Mouse (Mus musculus) thymus, adult 2 months (tissue): ENCODE measurements around the gene Tpte. TPM values are rescaled to one million over a fixed set of nuclear protein-coding genes. Genes with fewer than 3 reads are reported as not detected.

Experiments
- DNase-seq: peaks from one replicate; pipeline ENCODE4 v3.0.0; 2021
- H3K27ac ChIP-seq: fragments of 200-500 bp; 2 replicates; pipeline ENCODE4 v1.5.1; 2012; ENCODE audit warnings: low read length, control low read depth; ENCODE audit not compliant: control insufficient read depth, insufficient read depth
- H3K27me3 ChIP-seq: fragments of 200-500 bp; 2 replicates; pipeline ENCODE4 v1.6.1; 2012; ENCODE audit warnings: mild to moderate bottlenecking, low read length, moderate library complexity, mixed read lengths; ENCODE audit not compliant: control insufficient read depth, insufficient read depth
- H3K36me3 ChIP-seq: fragments of 200-500 bp; 2 replicates; pipeline ENCODE4 v1.6.1; 2012; ENCODE audit warnings: mild to moderate bottlenecking, low read length, moderate library complexity; ENCODE audit not compliant: control insufficient read depth, insufficient read depth
- H3K4me1 ChIP-seq: fragments of 200-500 bp; replicated peaks from 2 replicates; pipeline ENCODE4 v1.6.1; 2012; ENCODE audit warnings: low read length; ENCODE audit not compliant: control insufficient read depth, insufficient read depth
- H3K4me3 ChIP-seq: fragments of 200-500 bp; 2 replicates; pipeline ENCODE4 v1.5.1; 2012; ENCODE audit warnings: mild to moderate bottlenecking, low read length, control low read depth, moderate library complexity; ENCODE audit not compliant: control insufficient read depth, insufficient read depth
- CTCF ChIP-seq: fragments of 200-500 bp; IDR thresholded peaks from 2 replicates; pipeline ENCODE4 v1.5.1; 2012; ENCODE audit warnings: mild to moderate bottlenecking, control low read depth, low read length, moderate library complexity, borderline replicate concordance; ENCODE audit not compliant: control insufficient read depth, poor library complexity, insufficient read depth; ENCODE audit errors: extremely low read depth
- POLR2A ChIP-seq: fragments of 200-500 bp; IDR thresholded peaks from 2 replicates; pipeline ENCODE4 v1.6.1; 2012; ENCODE audit warnings: mild to moderate bottlenecking, low read length, control low read depth, moderate library complexity; ENCODE audit not compliant: control insufficient read depth, poor library complexity, insufficient read depth; ENCODE audit errors: extremely low read depth
- WGBS: fragments of 180-500 bp; shearing (Covaris S2); methylation state at CpG from one replicate; pipeline ENCODE4 v1.1.7; 2018; 5-methylcytosine and 5-hydroxymethylcytosine counted together
- polyA plus RNA-seq: library from polyadenylated mRNA; depleted of rRNA; stranded (reverse); fragments of >200 nt; gene quantifications from 2 replicates; pipeline ENCODE4 v1.2.3, GENCODE M21; 2012

Tpte gene
- polyA plus RNA-seq, 1 experiment, result not detected

DNA sequence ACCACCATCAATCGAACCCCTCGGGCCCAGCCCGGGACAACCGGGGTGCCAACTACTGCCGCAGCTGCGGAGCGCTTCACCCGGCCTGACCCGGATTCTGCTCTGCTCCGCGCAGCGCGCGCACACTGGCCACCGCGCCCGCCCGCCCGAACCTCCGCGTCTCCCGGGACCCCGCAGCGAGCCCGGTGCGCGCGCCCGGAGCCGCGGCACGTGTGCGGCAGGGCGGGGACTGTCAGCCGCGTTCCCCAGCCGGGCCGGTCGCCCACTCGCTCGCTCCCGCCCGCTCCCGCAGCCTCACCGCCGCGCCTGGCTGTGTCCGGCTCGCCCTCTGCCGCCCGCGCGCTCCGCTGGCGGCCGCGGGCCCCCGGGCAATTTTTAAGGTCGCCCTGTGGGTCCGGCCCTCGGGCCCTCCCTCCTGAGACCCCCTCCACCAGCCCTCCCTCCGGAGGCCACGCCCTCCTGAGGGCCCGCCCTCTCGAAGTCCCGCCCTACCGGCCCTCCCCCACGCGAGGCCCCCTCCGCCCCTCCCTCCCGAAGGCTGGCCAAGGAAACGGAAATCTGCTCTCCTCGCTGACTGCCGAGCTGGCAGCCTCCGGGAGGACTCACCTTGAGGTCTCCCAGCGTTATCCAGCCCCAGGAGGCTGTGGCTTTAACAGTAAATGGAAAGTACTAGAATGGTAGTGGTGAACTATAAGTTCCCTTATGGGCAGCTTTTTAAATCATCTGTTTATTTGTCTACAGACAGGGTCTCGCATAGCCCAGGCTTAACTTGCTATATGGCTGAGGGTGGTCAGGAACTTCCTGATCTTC, 115.1 kb downstream of the Tpte start, which contains the start of gene Slc25a15:
TSS of gene Slc25a15 (minus strand) at position 456 of the 810 bp plus-strand sequence.
- Histone ChIP-seq H3K36me3 (no peaks in the 10 kb centered on the region), H3K4me3 (peak within 1 kb of the TSS; percentile 80), H3K4me1 (peaks cover 6% of the 10 kb centered on the region; the same call in 1 of the 2 replicates), H3K27me3 (no peaks in the 10 kb centered on the region), H3K27ac (0 out of 2 replicates have a peak within 1 kb of the TSS, but pooled peaks have one; percentile 6)
- peak; percentile 92 for DNase-seq
- TF ChIP-seq CTCF (peak; percentile 58; the same call in 1 of the 2 replicates), POLR2A (peak; percentile 97)
- under 1% methylated on average over 76 of the region's 77 CpGs for WGBS

DNA sequence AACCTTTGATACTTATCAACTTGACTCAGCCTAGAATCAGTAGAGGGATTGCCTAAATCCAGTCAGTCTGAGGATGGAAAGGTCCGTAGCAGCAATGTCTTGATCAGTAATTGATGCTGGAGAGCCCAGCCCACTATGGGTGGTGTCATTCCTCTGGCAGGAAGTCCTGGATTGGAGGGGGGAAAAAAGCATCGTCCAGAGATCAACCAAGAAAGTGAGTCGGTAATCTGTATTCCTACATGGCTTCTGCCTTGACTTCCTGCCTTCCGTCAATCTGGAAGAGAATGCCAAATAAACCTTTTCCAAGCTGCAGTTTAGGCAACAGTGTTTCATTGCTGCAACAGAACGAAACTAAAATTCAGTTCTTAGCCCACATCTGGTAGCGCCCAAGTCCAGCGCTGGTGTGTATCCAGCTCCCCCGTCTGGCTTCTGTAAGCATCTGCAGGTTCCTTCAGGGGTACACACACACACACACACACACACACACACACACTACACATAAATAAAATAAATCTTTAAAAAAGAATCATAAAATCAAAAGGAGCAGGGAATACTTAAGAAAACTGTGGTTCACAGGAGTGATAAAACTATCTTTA, 116.1 kb downstream of the Tpte start:
- 90% methylated on average over 8 of the region's 8 CpGs for WGBS
- Histone ChIP-seq H3K4me1 (peaks cover 6% of the 10 kb centered on the region; the same call in 1 of the 2 replicates), H3K4me3 (no peak overlapping the region), H3K27ac (no peak overlapping the region), H3K36me3 (no peaks in the 10 kb centered on the region), H3K27me3 (no peaks in the 10 kb centered on the region)
- TF ChIP-seq CTCF (no peak), POLR2A (no peak)
- DNase-seq, result no peak

DNA sequence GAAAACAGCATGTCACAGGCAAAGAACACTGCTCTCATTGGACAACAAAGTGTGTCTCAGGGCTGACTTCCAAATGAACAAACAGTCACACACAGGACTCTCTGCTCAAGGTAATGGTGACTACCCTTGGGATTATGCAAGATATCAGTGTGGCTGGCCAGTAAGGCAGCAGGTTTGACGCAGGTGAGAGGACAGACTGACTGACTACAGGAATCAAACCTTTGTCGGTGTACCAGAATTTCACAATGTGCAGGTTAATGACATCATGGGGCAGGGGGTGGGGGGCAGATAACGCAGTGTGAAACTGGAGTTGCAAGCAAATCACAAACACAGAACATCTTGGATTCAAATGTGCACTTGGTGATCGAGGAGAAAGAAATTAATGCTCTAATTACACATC, 117.4 kb downstream of the Tpte start:
- WGBS, result 98% methylated on average over 4 of the region's 4 CpGs
- H3K4me1 ChIP-seq, result peaks cover 6% of the 10 kb centered on the region; the same call in 1 of the 2 replicates
- no peak for DNase-seq
- no peak overlapping the region for H3K27ac ChIP-seq
- no peak for TF ChIP-seq CTCF
- no peak for TF ChIP-seq POLR2A
- no peak overlapping the region for H3K4me3 ChIP-seq
- H3K27me3 ChIP-seq, result no peaks in the 10 kb centered on the region
- H3K36me3 ChIP-seq, result no peaks in the 10 kb centered on the region

DNA sequence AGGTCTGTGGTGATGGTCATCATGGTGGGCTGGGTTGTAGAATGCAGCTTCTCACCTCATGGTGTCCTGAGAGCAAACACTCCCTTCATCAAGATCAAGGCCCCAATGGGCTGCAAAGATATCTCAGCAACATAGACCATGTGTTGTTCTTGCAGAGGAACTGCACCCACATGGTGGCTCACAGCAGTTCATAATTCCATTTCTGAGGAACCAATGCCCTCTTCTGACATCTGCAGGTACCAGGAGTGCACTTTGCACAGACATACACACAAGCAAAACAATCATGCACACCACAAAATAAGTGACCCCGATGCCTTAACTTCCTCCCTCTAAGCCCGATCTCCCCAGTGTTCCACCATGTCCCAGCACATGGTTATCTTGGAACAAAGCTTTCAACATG, 120.0 kb downstream of the Tpte start:
- TF ChIP-seq POLR2A (no peak), CTCF (no peak)
- H3K4me1 ChIP-seq, result peaks cover 2% of the 10 kb centered on the region; the same call in 1 of the 2 replicates
- 77% methylated on average over 2 of the region's 2 CpGs for WGBS

DNA sequence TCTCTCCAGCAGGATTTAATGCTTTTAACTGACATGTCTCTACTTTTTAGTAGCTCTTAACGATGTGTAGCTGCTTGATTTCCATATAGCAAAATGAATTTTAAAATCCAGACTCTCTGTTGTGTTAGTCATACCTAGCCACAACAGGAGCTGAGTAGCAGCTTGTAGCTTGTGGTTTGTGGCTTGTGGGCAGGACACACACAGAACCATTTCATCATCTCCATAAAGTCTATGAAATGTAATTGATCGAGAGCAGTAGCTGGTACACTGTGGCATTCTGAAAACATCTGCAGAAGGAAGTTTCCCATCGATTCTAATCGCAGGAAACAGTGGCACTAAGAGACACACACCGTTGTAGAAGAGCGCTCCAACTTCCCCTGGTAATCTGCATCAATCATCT, 122.5 kb downstream of the Tpte start:
- no peak overlapping the region for H3K4me3 ChIP-seq
- H3K36me3 ChIP-seq, result no peaks in the 10 kb centered on the region
- DNase-seq, result no peak
- TF ChIP-seq POLR2A (no peak), CTCF (no peak)
- H3K4me1 ChIP-seq, result no peaks in the 10 kb centered on the region
- 1% methylated on average over 6 of the region's 6 CpGs for WGBS
- no peaks in the 10 kb centered on the region for H3K27me3 ChIP-seq
- no peak overlapping the region for H3K27ac ChIP-seq

More for the DNA sequence above, 120.0 kb downstream of the Tpte start:
- no peak overlapping the region for H3K27ac ChIP-seq
- no peaks in the 10 kb centered on the region for H3K36me3 ChIP-seq
- no peaks in the 10 kb centered on the region for H3K27me3 ChIP-seq
- H3K4me3 ChIP-seq, result no peak overlapping the region
- DNase-seq, result no peak

DNA sequence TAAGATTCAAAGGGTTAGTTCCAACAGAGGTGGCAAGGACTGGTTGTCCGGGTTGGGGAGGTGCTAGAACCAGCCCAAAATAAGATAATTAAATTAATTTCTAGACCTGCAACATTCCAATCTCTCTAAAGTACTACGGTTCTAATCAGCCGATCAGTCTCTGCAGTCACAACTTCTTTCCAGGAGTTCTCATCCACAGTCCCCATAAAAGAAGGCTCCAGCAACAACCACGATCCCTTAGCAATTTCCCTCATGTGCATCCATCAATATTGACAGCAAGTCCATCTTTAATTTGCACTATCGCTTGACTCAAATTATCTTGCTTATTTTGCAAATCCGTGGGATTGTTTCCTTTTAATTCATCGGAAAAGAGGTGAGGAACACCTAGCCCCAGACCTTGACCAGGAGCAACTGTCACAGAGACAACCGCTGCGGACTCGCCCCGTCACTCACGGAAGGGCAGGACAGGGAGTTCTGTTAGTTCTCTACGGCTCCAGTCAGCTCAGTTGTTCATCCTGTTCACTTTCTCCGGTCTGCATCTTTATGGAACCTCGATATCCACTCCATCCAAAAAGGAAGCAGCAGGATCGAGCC, 127.5 kb downstream of the Tpte start:
- 14% methylated on average over 16 of the region's 16 CpGs for WGBS
- no peak overlapping the region for H3K27ac ChIP-seq
- no peak for TF ChIP-seq CTCF
- TF ChIP-seq POLR2A, result no peak
- no peaks in the 10 kb centered on the region for H3K36me3 ChIP-seq
- no peaks in the 10 kb centered on the region for H3K27me3 ChIP-seq
- H3K4me1 ChIP-seq, result no peaks in the 10 kb centered on the region
- DNase-seq, result no peak
- H3K4me3 ChIP-seq, result peak overlapping the region; percentile 80
